Mouse (Mus musculus) spleen, embryonic (tissue): ENCODE measurements around the gene C1qtnf6.

Source experiments
- CTCF ChIA-PET: fragments of 350-600 bp; sonication (Branson Sonifier 250); formaldehyde crosslinking; loops from one replicate; lab custom pipeline; 2022; lab: Charles Lee

C1qtnf6 gene

GRCm38 (mm10) chr15:78547415-78548335 lies 16.5 kb upstream of the C1qtnf6 start:
- CTCF ChIA-PET = interaction anchor here (0.5 to 0.7 kb wide), 2 partner anchors 44 to 48 kb away, joined by 3 to 4 read pairs; no protein-coding TSS in a partner anchor

GRCm38 (mm10) chr15:78546060-78546459 lies 14.8 kb upstream of the C1qtnf6 start:
- CTCF ChIA-PET = interaction anchor here (0.6 kb wide), 1 partner anchor 283 kb away, joined by 4 read pairs; no protein-coding TSS in a partner anchor

- CTCF ChIA-PET = no interaction called here
Observed at GRCm38 (mm10) chr15:78544561-78545001, 13.4 kb upstream of the C1qtnf6 start, which contains the start of gene Sstr3. Sstr3 (minus strand) TSS chr15:78544685.

- CTCF ChIA-PET = interaction anchor here (0.7 kb wide), 1 partner anchor 12 kb away, joined by 3 read pairs; no protein-coding TSS in a partner anchor
Observed at GRCm38 (mm10) chr15:78544041-78544440, 12.8 kb upstream of the C1qtnf6 start.

- CTCF ChIA-PET = no interaction called here
Observed at GRCm38 (mm10) chr15:78542767-78543303, 11.6 kb upstream of the C1qtnf6 start.

- CTCF ChIA-PET = interaction anchor here (0.7 kb wide), 1 partner anchor 611 kb away, joined by 5 read pairs; no protein-coding TSS in a partner anchor
Observed at GRCm38 (mm10) chr15:78542098-78542766, 11.0 kb upstream of the C1qtnf6 start.

- CTCF ChIA-PET = interaction anchor here (0.7 kb wide), 1 partner anchor 610 kb away, joined by 5 read pairs; no protein-coding TSS in a partner anchor
Observed at GRCm38 (mm10) chr15:78541606-78542005, 10.4 kb upstream of the C1qtnf6 start.

GRCm38 (mm10) chr15:78541036-78541435 lies 9.8 kb upstream of the C1qtnf6 start:
- CTCF ChIA-PET = no interaction called here

GRCm38 (mm10) chr15:78535723-78536421 lies 4.7 kb upstream of the C1qtnf6 start:
- CTCF ChIA-PET = no interaction called here

GRCm38 (mm10) chr15:78533346-78533835 lies 2.2 kb upstream of the C1qtnf6 start:
- CTCF ChIA-PET = interaction anchor here (0.6 kb wide), 1 partner anchor 9 kb away, joined by 3 read pairs; no protein-coding TSS in a partner anchor

GRCm38 (mm10) chr15:78532566-78533345 lies 1.5 kb upstream of the C1qtnf6 start:
- CTCF ChIA-PET = interaction anchor here (0.6 to 1.1 kb wide), 3 partner anchors 9 to 84 kb away, joined by 3 read pairs; no protein-coding TSS in a partner anchor

GRCm38 (mm10) chr15:78531901-78532469 lies 769 bp upstream of the C1qtnf6 start:
- CTCF ChIA-PET = interaction anchor here (0.6 to 1.1 kb wide), 2 partner anchors 12 to 84 kb away, joined by 3 read pairs; no protein-coding TSS in a partner anchor

GRCm38 (mm10) chr15:78531451-78531720 lies 170 bp upstream of the C1qtnf6 start:
- CTCF ChIA-PET = no interaction called here

- CTCF ChIA-PET = interaction anchor here (0.5 kb wide), 1 partner anchor 439 kb away, joined by 3 read pairs; no protein-coding TSS in a partner anchor
Observed at GRCm38 (mm10) chr15:78530141-78530540, 1.1 kb downstream of the C1qtnf6 start.

GRCm38 (mm10) chr15:78529428-78529990 lies 1.7 kb downstream of the C1qtnf6 start:
- CTCF ChIA-PET = interaction anchor here (0.7 to 1.0 kb wide), 2 partner anchors 31 to 82 kb away, joined by 3 read pairs; no protein-coding TSS in a partner anchor

GRCm38 (mm10) chr15:78528726-78529411 lies 2.3 kb downstream of the C1qtnf6 start:
- CTCF ChIA-PET = interaction anchor here (0.6 to 1.0 kb wide), 4 partner anchors 32 to 1784 kb away, joined by 3 to 8 read pairs (median 5); no protein-coding TSS in a partner anchor

- CTCF ChIA-PET = no interaction called here
Observed at GRCm38 (mm10) chr15:78527973-78528372, 3.2 kb downstream of the C1qtnf6 start.

- CTCF ChIA-PET = interaction anchor here (0.6 kb wide), 2 partner anchors 9 to 1720 kb away, joined by 3 read pairs; no protein-coding TSS in a partner anchor
Observed at GRCm38 (mm10) chr15:78524163-78524562, 7.1 kb downstream of the C1qtnf6 start.
